Mouse (Mus musculus): ENCODE data around the gene Lilr4b. TPM values are rescaled to one million over a fixed set of nuclear protein-coding genes. Genes with fewer than 3 reads are reported as not detected.
A peak's percentile ranks its signal among the peaks of the same experiment; 100 is the strongest.
"Not testable (repeated sequence)": the region's sequence is repeated elsewhere in the genome, so short reads cannot be mapped to it uniquely, and the experiment has no call there.

The Lilr4b gene
- polyA plus RNA-seq (2015; fragmentation: Nextera tagmentation; extraction: Ambion mirVana), result 0.80 and 1.0 TPM in 2 replicates

GRCm38 (mm10) chr10:51480397-51480796 is at the start of gene Lilr4b, which contains the start of gene Gm49339:
Lilr4b (plus strand) TSS chr10:51480632.
Gm49339 (plus strand) TSS chr10:51480612.
- WGBS (ENCODE audit: insufficient replicate concordance), result 44% methylated on average over 1 of the region's 3 CpGs
- not testable (repeated sequence) for H3K4me3 ChIP-seq (replicated peaks); H3K4me2 ChIP-seq; H3K27me3 ChIP-seq; DNase-seq; H3K9ac ChIP-seq; H3K36me3 ChIP-seq; H3K4me1 ChIP-seq (replicated peaks); ATAC-seq (ENCODE audit: low read depth); H3K27ac ChIP-seq; H3K9me3 ChIP-seq (replicated peaks)

GRCm38 (mm10) chr10:51432940-51433339 is 47.5 kb upstream of the Lilr4b start:
- Histone ChIP-seq H3K9ac (no peak overlapping the region), H3K9me3 (replicated peaks) (no peaks in the 10 kb centered on the region), H3K36me3 (no peaks in the 10 kb centered on the region), H3K4me3 (replicated peaks) (no peak overlapping the region), H3K4me2 (no peak overlapping the region), H3K27ac (no peak overlapping the region), H3K27me3 (no peaks in the 10 kb centered on the region), H3K4me1 (replicated peaks) (0 out of 2 replicates have a peak, but pooled peaks cover 2% of the 10 kb centered on the region)
- DNase-seq (no peak), ATAC-seq (ENCODE audit: low read depth) (peak; percentile 61; the same call in 1 of the 2 replicates)

DNA sequence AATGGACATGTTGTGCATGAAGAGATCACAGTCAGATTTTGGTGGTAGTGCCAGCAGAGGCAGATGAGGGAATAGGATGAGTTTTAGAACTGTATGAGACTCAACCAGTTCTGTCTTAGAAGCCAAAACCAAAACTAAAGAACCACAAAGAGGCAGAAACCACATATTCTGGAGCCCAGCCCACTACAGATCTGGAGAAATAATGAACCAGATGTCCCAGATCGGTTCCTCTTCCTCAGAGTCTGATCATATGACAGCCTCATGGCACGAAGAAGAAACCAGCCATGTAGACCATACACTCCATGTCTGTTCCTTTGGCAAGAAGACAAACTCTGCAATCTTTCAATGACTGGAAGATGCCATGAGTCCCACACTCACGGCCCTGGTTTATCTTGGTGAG is 44.7 kb upstream of the Lilr4b start:
- 0 out of 2 replicates have a peak, but pooled peaks cover 2% of the 10 kb centered on the region for H3K4me1 ChIP-seq (replicated peaks)
- H3K9me3 ChIP-seq (replicated peaks), result no peaks in the 10 kb centered on the region
- H3K4me2 ChIP-seq, result no peak overlapping the region
- no peaks in the 10 kb centered on the region for H3K27me3 ChIP-seq
- H3K36me3 ChIP-seq, result no peaks in the 10 kb centered on the region
- ATAC-seq (ENCODE audit: low read depth) (no peak), DNase-seq (no peak)
- 47% methylated on average over 3 of the region's 3 CpGs for WGBS (ENCODE audit: insufficient replicate concordance)
- no peak overlapping the region for H3K9ac ChIP-seq
- no peak overlapping the region for H3K4me3 ChIP-seq (replicated peaks)
- H3K27ac ChIP-seq, result no peak overlapping the region

DNA sequence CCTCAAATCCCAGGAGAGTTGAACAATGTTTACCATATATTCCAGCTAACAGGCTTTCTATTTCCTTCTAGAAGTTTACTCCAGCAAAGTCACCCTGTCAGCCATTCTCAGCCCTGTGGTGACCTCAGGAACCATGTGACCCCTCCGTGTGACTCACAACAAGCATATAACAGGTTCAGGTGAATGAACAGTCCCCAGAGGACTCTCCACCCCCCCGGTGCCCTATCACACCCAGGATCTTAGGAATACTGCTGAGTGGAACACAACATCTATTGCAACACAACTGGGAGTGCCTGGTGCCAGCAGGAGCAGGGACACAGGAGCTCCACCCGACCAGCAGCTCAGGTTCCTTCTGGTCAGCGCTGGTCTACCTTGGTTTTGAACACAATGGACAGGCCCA is 28.8 kb upstream of the Lilr4b start:
- Histone ChIP-seq H3K27ac (no peak overlapping the region), H3K9me3 (replicated peaks) (no peaks in the 10 kb centered on the region), H3K27me3 (no peaks in the 10 kb centered on the region), H3K4me2 (no peak overlapping the region), H3K4me3 (replicated peaks) (no peak overlapping the region), H3K36me3 (no peaks in the 10 kb centered on the region), H3K4me1 (replicated peaks) (no peaks in the 10 kb centered on the region), H3K9ac (no peak overlapping the region)
- ATAC-seq (ENCODE audit: low read depth) (no peak), DNase-seq (no peak)
- 52% methylated on average over 4 of the region's 4 CpGs for WGBS (ENCODE audit: insufficient replicate concordance)

GRCm38 (mm10) chr10:51453616-51454298 is 26.7 kb upstream of the Lilr4b start:
- no peak overlapping the region for H3K27ac ChIP-seq
- no peak for DNase-seq

DNA sequence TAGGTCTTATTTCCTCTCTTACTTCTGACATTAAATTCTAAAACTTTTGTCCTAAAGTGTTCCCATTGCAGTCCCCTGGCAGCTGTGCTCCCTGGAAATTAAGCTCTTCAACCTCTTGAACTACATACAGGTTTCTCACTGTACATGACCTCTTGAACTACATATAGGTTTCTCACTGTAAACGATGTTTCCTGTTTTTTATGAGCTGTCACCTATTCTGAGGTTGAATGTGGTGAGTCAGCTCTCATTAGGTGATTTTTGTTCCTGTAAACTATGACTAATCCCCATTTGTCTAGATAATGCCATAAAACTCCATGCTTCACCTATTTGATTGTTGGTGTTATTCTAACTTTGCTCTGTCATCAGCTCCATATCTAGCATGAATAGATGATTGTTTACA is 26.1 kb upstream of the Lilr4b start:
- Histone ChIP-seq H3K9ac (no peak overlapping the region), H3K4me1 (replicated peaks) (no peaks in the 10 kb centered on the region), H3K36me3 (no peaks in the 10 kb centered on the region), H3K4me3 (replicated peaks) (no peak overlapping the region), H3K4me2 (no peak overlapping the region), H3K9me3 (replicated peaks) (no peaks in the 10 kb centered on the region), H3K27ac (no peak overlapping the region), H3K27me3 (no peaks in the 10 kb centered on the region)
- ATAC-seq (ENCODE audit: low read depth) (no peak), DNase-seq (no peak)
- WGBS (ENCODE audit: insufficient replicate concordance), result 12% methylated on average over 1 of the region's 1 CpGs

More at GRCm38 (mm10) chr10:51453616-51454298, 26.7 kb upstream of the Lilr4b start:
- Histone ChIP-seq H3K4me2 (no peak overlapping the region), H3K36me3 (no peaks in the 10 kb centered on the region), H3K9ac (no peak overlapping the region), H3K4me1 (replicated peaks) (no peaks in the 10 kb centered on the region), H3K27me3 (no peaks in the 10 kb centered on the region), H3K4me3 (replicated peaks) (no peak overlapping the region), H3K9me3 (replicated peaks) (no peaks in the 10 kb centered on the region)
- WGBS (ENCODE audit: insufficient replicate concordance), result 38% methylated on average over 1 of the region's 1 CpGs
- ATAC-seq (ENCODE audit: low read depth), result peak; percentile 29; the same call in 1 of the 2 replicates

DNA sequence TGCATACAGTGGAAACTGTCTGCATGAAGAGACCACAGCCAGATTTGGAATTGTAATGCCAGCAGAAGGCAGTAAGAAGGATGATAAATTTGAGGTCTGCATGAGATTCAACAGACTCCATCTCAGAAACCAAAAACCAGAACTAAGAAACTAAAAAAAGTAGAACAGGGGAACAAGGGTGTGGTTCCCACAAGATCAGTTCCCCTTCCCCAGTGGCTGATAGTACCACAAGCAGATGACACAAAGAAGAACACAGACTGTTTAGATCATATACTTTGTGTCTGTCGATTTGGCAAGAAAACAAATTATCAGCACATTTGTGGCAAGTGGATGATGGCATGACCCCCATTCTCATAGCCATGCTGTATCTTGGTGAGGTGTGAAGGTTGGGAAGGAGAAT is 24.7 kb upstream of the Lilr4b start:
- 14% methylated on average over 1 of the region's 1 CpGs for WGBS (ENCODE audit: insufficient replicate concordance)
- no peak for ATAC-seq (ENCODE audit: low read depth)
- H3K27ac ChIP-seq, result no peak overlapping the region

DNA sequence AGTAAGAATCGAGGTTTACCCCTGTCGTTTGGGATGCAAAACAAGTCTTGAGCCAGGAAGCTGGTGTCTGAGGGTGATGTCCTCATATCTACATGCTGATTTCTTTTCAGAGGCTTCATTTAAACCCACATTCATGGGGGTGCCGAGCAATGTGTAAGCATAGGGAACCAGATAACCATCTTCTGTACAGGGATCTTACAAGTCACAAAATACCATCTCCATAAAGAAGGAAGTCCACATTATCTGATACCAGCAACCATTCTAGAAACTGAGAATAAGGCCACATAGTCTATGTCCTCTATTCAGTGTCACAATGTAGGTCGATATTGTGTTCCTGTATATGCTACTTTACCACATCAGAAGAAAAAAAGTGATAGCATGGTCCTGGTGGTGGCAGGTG is 24.1 kb upstream of the Lilr4b start:
- no peaks in the 10 kb centered on the region for H3K36me3 ChIP-seq
- H3K4me3 ChIP-seq (replicated peaks), result no peak overlapping the region
- DNase-seq (no peak), ATAC-seq (ENCODE audit: low read depth) (no peak)
- H3K4me1 ChIP-seq (replicated peaks), result no peaks in the 10 kb centered on the region
- no peak overlapping the region for H3K9ac ChIP-seq
- WGBS (ENCODE audit: insufficient replicate concordance), result 24% methylated on average over 4 of the region's 4 CpGs
- no peak overlapping the region for H3K27ac ChIP-seq
- no peaks in the 10 kb centered on the region for H3K27me3 ChIP-seq
- no peak overlapping the region for H3K4me2 ChIP-seq
- no peaks in the 10 kb centered on the region for H3K9me3 ChIP-seq (replicated peaks)

More for the DNA sequence above, 24.7 kb upstream of the Lilr4b start:
- DNase-seq, result no peak
- Histone ChIP-seq H3K4me2 (no peak overlapping the region), H3K36me3 (no peaks in the 10 kb centered on the region), H3K4me1 (replicated peaks) (no peaks in the 10 kb centered on the region), H3K27me3 (no peaks in the 10 kb centered on the region), H3K9me3 (replicated peaks) (no peaks in the 10 kb centered on the region), H3K4me3 (replicated peaks) (no peak overlapping the region), H3K9ac (no peak overlapping the region)

DNA sequence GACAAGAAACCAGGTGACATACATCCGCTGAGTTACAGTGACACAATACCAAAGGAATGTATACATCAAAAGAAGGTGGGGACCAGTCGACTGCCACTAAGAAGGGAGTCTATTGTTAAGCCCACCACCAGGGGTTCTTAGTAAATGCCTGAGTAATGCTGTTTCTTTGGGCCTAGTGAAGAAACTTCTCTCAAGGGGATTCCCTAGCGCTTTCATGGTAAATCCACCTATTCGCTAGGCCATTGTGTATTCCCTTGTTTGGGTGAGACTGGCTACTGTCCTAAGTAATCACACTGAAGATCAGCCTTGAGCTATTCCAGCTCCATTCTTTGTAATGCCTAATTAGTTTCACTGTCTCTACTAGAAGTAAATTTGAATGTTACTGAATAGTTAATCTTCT is 16.6 kb upstream of the Lilr4b start:
- not testable (repeated sequence) for H3K36me3 ChIP-seq; H3K9me3 ChIP-seq (replicated peaks); H3K4me1 ChIP-seq (replicated peaks); DNase-seq; ATAC-seq (ENCODE audit: low read depth); H3K4me3 ChIP-seq (replicated peaks); H3K27me3 ChIP-seq; H3K27ac ChIP-seq; H3K9ac ChIP-seq; H3K4me2 ChIP-seq
- WGBS (ENCODE audit: insufficient replicate concordance), result 63% methylated on average over 4 of the region's 4 CpGs

DNA sequence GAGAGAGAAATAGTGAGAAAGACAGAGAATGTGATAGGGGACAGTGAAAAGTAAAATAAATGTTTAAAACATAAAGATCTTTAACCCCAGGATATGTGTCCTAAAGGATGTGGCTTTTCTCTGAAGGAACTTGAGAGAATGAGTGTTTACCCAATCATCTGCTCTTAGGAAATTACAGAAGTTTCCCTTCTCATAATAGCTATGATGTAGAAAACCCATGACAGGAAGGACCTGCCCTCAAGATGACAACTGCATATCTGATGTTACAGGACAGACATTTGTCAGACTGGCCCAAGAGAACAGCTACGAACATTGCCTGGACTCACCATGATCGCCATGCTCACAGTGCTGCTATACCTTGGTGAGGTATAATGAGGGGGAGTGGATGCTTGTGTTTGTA is 10.3 kb downstream of the Lilr4b start, which contains the start of gene Lilrb4a:
Lilrb4a (plus strand) TSS at position 266 of the 400 bp plus-strand sequence.
- not testable (repeated sequence) for H3K9ac ChIP-seq; H3K4me1 ChIP-seq (replicated peaks); H3K4me3 ChIP-seq (replicated peaks); H3K36me3 ChIP-seq; H3K27me3 ChIP-seq; ATAC-seq (ENCODE audit: low read depth); H3K27ac ChIP-seq; H3K4me2 ChIP-seq; H3K9me3 ChIP-seq (replicated peaks); DNase-seq
- WGBS (ENCODE audit: insufficient replicate concordance), result no CpG with 5 or more reads among the region's 2 CpGs

- Histone ChIP-seq H3K27ac (no peak overlapping the region), H3K4me1 (replicated peaks) (no peaks in the 10 kb centered on the region), H3K27me3 (no peaks in the 10 kb centered on the region), H3K36me3 (no peaks in the 10 kb centered on the region), H3K9ac (no peak overlapping the region), H3K4me3 (replicated peaks) (no peak overlapping the region), H3K4me2 (no peak overlapping the region), H3K9me3 (replicated peaks) (no peaks in the 10 kb centered on the region)
- DNase-seq (no peak), ATAC-seq (ENCODE audit: low read depth) (no peak)
Observed at GRCm38 (mm10) chr10:51520021-51520420, 39.6 kb downstream of the Lilr4b start.

GRCm38 (mm10) chr10:51521453-51521852 is 41.0 kb downstream of the Lilr4b start:
- no peaks in the 10 kb centered on the region for H3K4me1 ChIP-seq (replicated peaks)
- no peak overlapping the region for H3K9ac ChIP-seq
- no peak overlapping the region for H3K4me3 ChIP-seq (replicated peaks)
- H3K27me3 ChIP-seq, result no peaks in the 10 kb centered on the region
- H3K36me3 ChIP-seq, result no peaks in the 10 kb centered on the region
- H3K4me2 ChIP-seq, result no peak overlapping the region
- no peak overlapping the region for H3K27ac ChIP-seq
- DNase-seq, result no peak
- ATAC-seq (ENCODE audit: low read depth), result no peak
- H3K9me3 ChIP-seq (replicated peaks), result no peaks in the 10 kb centered on the region
